Mouse (Mus musculus): ENCODE results near the gene Maml1. TPM values are rescaled to one million over a fixed set of nuclear protein-coding genes. Genes with fewer than 3 reads are reported as not detected.

Maml1 gene
- polyA plus RNA-seq, 1 experiment from 2014 or later = 7.1 TPM

- H3K36me3 ChIP-seq = peaks cover 21% of the 10 kb centered on the region
- ATAC-seq (ENCODE audit: insufficient number of reproducible peaks, insufficient read depth, low FRiP score, low TSS enrichment, low read depth) = no peak
- peaks cover 17% of the 10 kb centered on the region for H3K4me1 ChIP-seq
- peak within 1 kb of the TSS; percentile 65 for H3K4me3 ChIP-seq
- no peak within 1 kb of the TSS for H3K27ac ChIP-seq
- peaks cover 45% of the 10 kb centered on the region for H3K27me3 ChIP-seq
- no peak within 1 kb of the TSS for H3K9ac ChIP-seq
- 48% methylated on average over 10 of the region's 10 CpGs for WGBS
- peak within 1 kb of the TSS; percentile 93 for H3K4me2 ChIP-seq
- no peaks in the 10 kb centered on the region for H3K9me3 ChIP-seq
Measured at GRCm38 (mm10) chr11:50238324-50238723, 53.8 kb downstream of the Maml1 start, which contains the start of gene Ltc4s. Ltc4s (minus strand) TSS chr11:50238616.

- Histone ChIP-seq H3K4me1 (peaks cover 17% of the 10 kb centered on the region), H3K9me3 (no peaks in the 10 kb centered on the region), H3K4me3 (peak overlapping the region; percentile 65), H3K9ac (peak overlapping the region; percentile 76), H3K36me3 (peaks cover 33% of the 10 kb centered on the region), H3K27me3 (peaks cover 45% of the 10 kb centered on the region), H3K27ac (no peak overlapping the region), H3K4me2 (peak overlapping the region; percentile 93)
- WGBS = 1% methylated on average over 66 of the region's 66 CpGs
- ATAC-seq (ENCODE audit: insufficient number of reproducible peaks, insufficient read depth, low FRiP score, low TSS enrichment, low read depth) = peak; percentile 40
Measured at GRCm38 (mm10) chr11:50236937-50237835, 54.9 kb downstream of the Maml1 start.

DNA sequence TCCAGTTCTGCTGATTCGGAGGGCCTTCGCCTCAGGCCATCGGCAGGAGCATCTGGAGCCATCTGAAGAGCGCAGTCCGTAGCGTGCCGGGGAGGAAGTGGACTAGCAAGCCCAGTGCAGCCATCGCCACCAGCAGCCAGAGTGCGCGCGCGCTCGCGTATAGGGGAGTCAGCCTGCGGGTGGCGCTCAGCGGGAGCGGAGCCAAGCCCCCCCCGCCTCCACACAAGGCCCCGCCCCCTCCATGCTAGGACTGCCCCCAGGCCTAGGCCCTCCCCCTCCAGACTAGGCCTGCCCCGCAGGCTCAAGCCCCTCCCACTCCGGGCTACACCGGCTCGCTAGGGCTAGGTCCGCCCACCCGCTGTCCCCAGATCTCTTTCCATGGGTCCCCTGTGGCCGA lies 55.6 kb downstream of the Maml1 start:
- ATAC-seq (ENCODE audit: insufficient number of reproducible peaks, insufficient read depth, low FRiP score, low TSS enrichment, low read depth) = peak; percentile 84

DNA sequence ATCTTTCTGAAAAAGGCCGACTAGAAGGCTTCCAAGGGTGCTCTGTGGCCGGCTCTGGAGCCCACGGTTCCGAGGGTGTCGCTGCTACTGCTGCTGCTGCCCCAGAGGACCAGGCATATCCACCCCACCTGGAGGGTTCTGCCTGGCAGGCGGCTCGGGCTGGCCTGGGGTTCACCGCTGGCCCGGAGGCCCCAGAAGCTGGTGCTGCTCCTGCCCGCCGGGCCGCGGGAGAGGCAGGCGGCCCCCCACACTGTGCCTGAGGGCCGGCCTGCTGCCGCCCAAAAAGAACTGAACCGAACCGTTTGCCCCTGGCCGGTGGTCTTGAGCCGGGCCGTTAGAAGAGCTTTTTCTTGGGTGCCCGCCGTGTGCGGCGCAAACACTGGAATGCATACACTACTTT lies 57.5 kb downstream of the Maml1 start:
- peaks cover 25% of the 10 kb centered on the region for H3K4me1 ChIP-seq

More for the DNA sequence above, 55.6 kb downstream of the Maml1 start:
- WGBS = under 1% methylated on average over 26 of the region's 27 CpGs
- Histone ChIP-seq H3K4me3 (peak overlapping the region; percentile 65), H3K9ac (peak overlapping the region; percentile 76), H3K27me3 (peaks cover 45% of the 10 kb centered on the region), H3K4me2 (peak overlapping the region; percentile 93), H3K27ac (no peak overlapping the region), H3K36me3 (peaks cover 39% of the 10 kb centered on the region), H3K9me3 (no peaks in the 10 kb centered on the region), H3K4me1 (peaks cover 17% of the 10 kb centered on the region)

GRCm38 (mm10) chr11:50233993-50234392 lies 58.1 kb downstream of the Maml1 start:
- Histone ChIP-seq H3K27ac (no peak overlapping the region), H3K36me3 (peaks cover 46% of the 10 kb centered on the region), H3K4me3 (no peak overlapping the region), H3K9me3 (no peaks in the 10 kb centered on the region), H3K27me3 (peaks cover 52% of the 10 kb centered on the region), H3K9ac (no peak overlapping the region), H3K4me2 (no peak overlapping the region), H3K4me1 (peaks cover 30% of the 10 kb centered on the region)
- ATAC-seq (ENCODE audit: insufficient number of reproducible peaks, insufficient read depth, low FRiP score, low TSS enrichment, low read depth) = no peak
- 85% methylated on average over 11 of the region's 11 CpGs for WGBS

More for the DNA sequence above, 57.5 kb downstream of the Maml1 start:
- H3K9ac ChIP-seq = no peak overlapping the region
- H3K4me2 ChIP-seq = no peak overlapping the region
- H3K9me3 ChIP-seq = no peaks in the 10 kb centered on the region
- H3K27ac ChIP-seq = no peak overlapping the region
- H3K27me3 ChIP-seq = peaks cover 56% of the 10 kb centered on the region
- 94% methylated on average over 24 of the region's 25 CpGs for WGBS
- peaks cover 46% of the 10 kb centered on the region for H3K36me3 ChIP-seq
- H3K4me3 ChIP-seq = no peak overlapping the region
- ATAC-seq (ENCODE audit: insufficient number of reproducible peaks, insufficient read depth, low FRiP score, low TSS enrichment, low read depth) = no peak

DNA sequence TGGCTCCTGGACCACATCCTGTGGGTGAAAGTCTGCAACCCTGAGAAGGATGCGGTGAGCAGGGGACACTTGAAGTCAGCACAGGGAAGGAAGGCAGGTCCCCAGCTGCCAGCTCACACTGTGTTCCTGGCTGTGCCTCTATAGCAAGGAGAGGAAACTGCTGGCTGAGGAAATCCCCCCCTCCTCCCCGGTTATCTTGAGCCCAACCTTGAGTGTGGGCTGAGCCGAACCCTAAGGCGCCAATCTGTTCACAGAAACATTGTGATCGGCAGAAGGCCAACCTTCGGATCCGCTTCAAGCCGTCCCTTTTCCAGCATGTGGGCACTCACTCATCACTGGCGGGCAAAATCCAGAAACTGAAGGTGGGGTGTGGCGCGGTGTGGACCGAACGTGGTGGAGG lies 59.1 kb downstream of the Maml1 start:
- WGBS = 93% methylated on average over 13 of the region's 13 CpGs
- no peaks in the 10 kb centered on the region for H3K9me3 ChIP-seq
- H3K4me1 ChIP-seq = peaks cover 38% of the 10 kb centered on the region
- H3K27ac ChIP-seq = no peak overlapping the region
- H3K27me3 ChIP-seq = peaks cover 43% of the 10 kb centered on the region
- no peak overlapping the region for H3K4me3 ChIP-seq
- no peak for ATAC-seq (ENCODE audit: insufficient number of reproducible peaks, insufficient read depth, low FRiP score, low TSS enrichment, low read depth)
- no peak overlapping the region for H3K4me2 ChIP-seq
- H3K36me3 ChIP-seq = peaks cover 46% of the 10 kb centered on the region
- no peak overlapping the region for H3K9ac ChIP-seq

- H3K9ac ChIP-seq = no peak overlapping the region
- H3K27ac ChIP-seq = no peak overlapping the region
- ATAC-seq (ENCODE audit: insufficient number of reproducible peaks, insufficient read depth, low FRiP score, low TSS enrichment, low read depth) = no peak
- no peaks in the 10 kb centered on the region for H3K9me3 ChIP-seq
- 22% methylated on average over 8 of the region's 8 CpGs for WGBS
- H3K36me3 ChIP-seq = peaks cover 46% of the 10 kb centered on the region
- H3K4me3 ChIP-seq = no peak overlapping the region
- peaks cover 27% of the 10 kb centered on the region for H3K27me3 ChIP-seq
- H3K4me2 ChIP-seq = peak overlapping the region; percentile 53
- H3K4me1 ChIP-seq = peaks cover 45% of the 10 kb centered on the region
Measured at GRCm38 (mm10) chr11:50231411-50231810, 60.7 kb downstream of the Maml1 start.

GRCm38 (mm10) chr11:50230481-50231304 lies 61.4 kb downstream of the Maml1 start:
- Histone ChIP-seq H3K4me1 (peaks cover 45% of the 10 kb centered on the region), H3K27ac (no peak overlapping the region), H3K4me2 (peak overlapping the region; percentile 53), H3K9me3 (no peaks in the 10 kb centered on the region), H3K36me3 (peaks cover 46% of the 10 kb centered on the region), H3K4me3 (peak overlapping the region; percentile 25), H3K9ac (peak overlapping the region; percentile 32; the same call in 1 of the 2 replicates), H3K27me3 (peaks cover 19% of the 10 kb centered on the region)
- no peak for ATAC-seq (ENCODE audit: insufficient number of reproducible peaks, insufficient read depth, low FRiP score, low TSS enrichment, low read depth)
- 28% methylated on average over 45 of the region's 45 CpGs for WGBS

GRCm38 (mm10) chr11:50229252-50229910 lies 62.7 kb downstream of the Maml1 start:
- H3K4me1 ChIP-seq = peaks cover 45% of the 10 kb centered on the region
- H3K4me3 ChIP-seq = no peak overlapping the region
- no peak overlapping the region for H3K4me2 ChIP-seq
- H3K27me3 ChIP-seq = peaks cover 15% of the 10 kb centered on the region
- 0 out of 2 replicates have a peak overlapping the region, but pooled peaks have one; percentile 22 for H3K9ac ChIP-seq
- no peak for ATAC-seq (ENCODE audit: insufficient number of reproducible peaks, insufficient read depth, low FRiP score, low TSS enrichment, low read depth)
- H3K27ac ChIP-seq = no peak overlapping the region
- 42% methylated on average over 7 of the region's 7 CpGs for WGBS
- H3K36me3 ChIP-seq = peaks cover 36% of the 10 kb centered on the region
- no peaks in the 10 kb centered on the region for H3K9me3 ChIP-seq

GRCm38 (mm10) chr11:50228772-50229171 lies 63.3 kb downstream of the Maml1 start:
- Histone ChIP-seq H3K27me3 (peaks cover 15% of the 10 kb centered on the region), H3K27ac (no peak overlapping the region), H3K9me3 (no peaks in the 10 kb centered on the region), H3K4me3 (no peak overlapping the region), H3K4me1 (peaks cover 49% of the 10 kb centered on the region), H3K4me2 (no peak overlapping the region; the same call in 1 of the 2 replicates), H3K9ac (peak overlapping the region; percentile 4; the same call in 1 of the 2 replicates), H3K36me3 (peaks cover 30% of the 10 kb centered on the region)
- WGBS = 26% methylated on average over 3 of the region's 3 CpGs
- no peak for ATAC-seq (ENCODE audit: insufficient number of reproducible peaks, insufficient read depth, low FRiP score, low TSS enrichment, low read depth)

DNA sequence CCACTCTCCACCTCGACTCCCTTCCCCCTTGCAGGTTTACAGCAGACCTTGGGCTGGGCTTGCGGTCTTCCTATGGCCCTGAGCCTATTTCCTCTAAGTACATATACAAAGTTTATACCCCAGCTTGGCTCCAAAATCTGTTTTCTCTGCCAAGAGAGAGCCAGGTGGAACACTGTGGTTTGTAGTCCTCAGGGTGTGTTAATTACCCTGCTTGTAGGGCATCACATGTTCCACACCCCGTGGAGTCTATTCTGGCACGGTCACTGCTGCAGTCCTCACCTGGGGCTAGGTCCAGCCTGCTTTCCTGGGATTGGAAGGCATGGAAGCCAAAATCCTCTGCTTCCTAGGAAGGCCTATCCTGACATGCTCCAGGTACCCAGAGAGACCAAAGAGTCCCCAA lies 64.4 kb downstream of the Maml1 start:
- H3K36me3 ChIP-seq = peaks cover 19% of the 10 kb centered on the region
- no peak overlapping the region for H3K4me3 ChIP-seq
- no peaks in the 10 kb centered on the region for H3K9me3 ChIP-seq
- ATAC-seq (ENCODE audit: insufficient number of reproducible peaks, insufficient read depth, low FRiP score, low TSS enrichment, low read depth) = no peak
- H3K4me1 ChIP-seq = peaks cover 55% of the 10 kb centered on the region
- no peak overlapping the region for H3K4me2 ChIP-seq
- H3K27me3 ChIP-seq = peaks cover 15% of the 10 kb centered on the region
- 87% methylated on average over 4 of the region's 4 CpGs for WGBS
- no peak overlapping the region for H3K27ac ChIP-seq
- no peak overlapping the region for H3K9ac ChIP-seq

Measured in embryonic facial prominence, embryonic 13.5 days (tissue).